Comparison of ENCODE assay signal across 8 mouse cellular contexts in genomic region chr1:133385506-133385905, GRCm38 (mm10). TPM values are rescaled to one million over a fixed set of nuclear protein-coding genes. Genes with fewer than 3 reads are reported as not detected.
DNase-seq lines count a peak whose midpoint lies in the region; ATAC-seq lines count a peak whose summit lies in the region.

No protein-coding gene starts in this region.

- H3K27me3 ChIP-seq in liver, embryonic 13.5 days: no peaks in the 10 kb centered on the region

- H3K4me1 ChIP-seq in liver, embryonic 13.5 days (replicated peaks): peaks cover 15% of the 10 kb centered on the region

- peaks cover 5% of the 10 kb centered on the region; the same call in 1 of the 2 replicates for H3K36me3 ChIP-seq in liver, embryonic 13.5 days

- no peak overlapping the region for H3K27ac ChIP-seq in liver, embryonic 13.5 days

- no peaks in the 10 kb centered on the region for H3K9me3 ChIP-seq in liver, embryonic 13.5 days (replicated peaks)

- WGBS in liver, embryonic 13.5 days (ENCODE audit: insufficient replicate concordance): 29% methylated on average over 9 of the region's 9 CpGs

- H3K4me2 ChIP-seq in liver, embryonic 13.5 days: no peak overlapping the region

- no peak for ATAC-seq in liver, embryonic 13.5 days (ENCODE audit: low read depth)

- H3K9ac ChIP-seq in liver, embryonic 13.5 days: no peak overlapping the region

- no peak overlapping the region for H3K4me3 ChIP-seq in liver, embryonic 13.5 days (replicated peaks)

- peak; percentile 73 to 79 for DNase-seq in B cell, adult 2 months
- peak; percentile 70 for DNase-seq in NIH3T3 (ENCODE audit: low read depth)
- peak; percentile 80 for DNase-seq in embryo, embryonic 9.5 days (ENCODE audit: extremely low spot score)
- peak; percentile 70 to 81 for DNase-seq in heart, adult 18-20 months
- DNase-seq in kidney, adult 9 months: peak; percentile 86
- DNase-seq in liver, embryonic 13.5 days: peak; percentile 58
- peak; percentile 42 to 68 for DNase-seq in natural killer cell, adult 2 months (ENCODE audit: low spot score in 2 of 2)
- DNase-seq in thymus, postnatal 14 days: peak; percentile 90

RNA-seq across cellular contexts. Expression of gene Etnk2, which starts 22.1 kb away (rescaled TPM):
- under 1 TPM; 0.21 to 0.52 TPM for total RNA-seq in heart, adult 18-20 months (2021)
- 4.3 and 4.8 TPM in 2 replicates for polyA plus RNA-seq in liver, embryonic 13.5 days (2015; fragmentation: Nextera tagmentation; extraction: Ambion mirVana)

RNA-seq across cellular contexts. Expression of gene Ren1, which starts 35.2 kb away (rescaled TPM):
- total RNA-seq in heart, adult 18-20 months (2021): not detected
- 0.47 and 0.61 TPM in 2 replicates for polyA plus RNA-seq in liver, embryonic 13.5 days (2015; fragmentation: Nextera tagmentation; extraction: Ambion mirVana)

RNA-seq across cellular contexts. Expression of gene Sox13, which starts 38.7 kb away (rescaled TPM):
- 10 to 100 TPM in 1 of 2 experiments, 1 to 10 TPM in 1; 9.8 to 10.8 TPM for total RNA-seq in heart, adult 18-20 months (2021)
- polyA plus RNA-seq in liver, embryonic 13.5 days (2015; fragmentation: Nextera tagmentation; extraction: Ambion mirVana): 1.3 and 1.5 TPM in 2 replicates
